Mouse (Mus musculus) cerebellum, postnatal 14 days (tissue): ENCODE measurements at regions not wholly inside any gene's neighbourhood (a gene's known extent, or its start where the extent isn't known, plus 50 kb on each side); places are given as distances from the start of the nearest gene placed in this dataset.

Source experiments
- DNase-seq, 2 experiments: peaks; one replicate each; pipeline ENCODE4 v3.0.0; 2021; ENCODE audit warnings: mixed read lengths in 2 of 2

GRCm38 (mm10) chr8:109012655-109013054 lies 481.2 kb upstream of the Pmfbp1 start:
- no peak for DNase-seq

GRCm38 (mm10) chr8:109013577-109013976 lies 480.2 kb upstream of the Pmfbp1 start:
- DNase-seq = no peak

GRCm38 (mm10) chr8:109014746-109015145 lies 479.1 kb upstream of the Pmfbp1 start:
- peak; percentile 31 to 59 for DNase-seq

- DNase-seq = no peak
Observed at GRCm38 (mm10) chr8:109019565-109019964, 474.3 kb upstream of the Pmfbp1 start.

- DNase-seq = no peak
Observed at GRCm38 (mm10) chr8:109020102-109020501, 473.7 kb upstream of the Pmfbp1 start.

- no peak for DNase-seq
Observed at GRCm38 (mm10) chr8:109027923-109028322, 465.9 kb upstream of the Pmfbp1 start.

- DNase-seq = no peak
Observed at GRCm38 (mm10) chr8:109053608-109054007, 440.2 kb upstream of the Pmfbp1 start.

GRCm38 (mm10) chr8:109059152-109059551 lies 434.7 kb upstream of the Pmfbp1 start:
- DNase-seq = no peak

GRCm38 (mm10) chr8:109062376-109062775 lies 431.5 kb upstream of the Pmfbp1 start:
- DNase-seq = no peak

GRCm38 (mm10) chr8:109073715-109074114 lies 420.1 kb upstream of the Pmfbp1 start:
- DNase-seq = no peak

GRCm38 (mm10) chr8:109075006-109075405 lies 418.8 kb upstream of the Pmfbp1 start:
- DNase-seq = peak in 1 of 2 experiments; percentile 11

GRCm38 (mm10) chr8:109079223-109079622 lies 414.6 kb upstream of the Pmfbp1 start:
- no peak for DNase-seq

GRCm38 (mm10) chr8:109081295-109081694 lies 412.5 kb upstream of the Pmfbp1 start:
- DNase-seq = no peak

- DNase-seq = no peak
Observed at GRCm38 (mm10) chr8:109085134-109085533, 408.7 kb upstream of the Pmfbp1 start.

GRCm38 (mm10) chr8:109087781-109088180 lies 406.0 kb upstream of the Pmfbp1 start:
- DNase-seq = no peak

- no peak for DNase-seq
Observed at GRCm38 (mm10) chr8:109099671-109100070, 394.2 kb upstream of the Pmfbp1 start.

- DNase-seq = no peak
Observed at GRCm38 (mm10) chr8:109101416-109101815, 392.4 kb upstream of the Pmfbp1 start.

GRCm38 (mm10) chr8:109104798-109105326 lies 389.0 kb upstream of the Pmfbp1 start:
- DNase-seq = no peak

- no peak for DNase-seq
Observed at GRCm38 (mm10) chr8:109105693-109106092, 388.1 kb upstream of the Pmfbp1 start.

GRCm38 (mm10) chr8:109106971-109107370 lies 386.9 kb upstream of the Pmfbp1 start:
- no peak for DNase-seq

GRCm38 (mm10) chr8:109107762-109108161 lies 386.1 kb upstream of the Pmfbp1 start:
- no peak for DNase-seq

- no peak for DNase-seq
Observed at GRCm38 (mm10) chr8:109109390-109109789, 384.4 kb upstream of the Pmfbp1 start.

GRCm38 (mm10) chr8:109121776-109122175 lies 372.1 kb upstream of the Pmfbp1 start:
- DNase-seq = no peak

- DNase-seq = no peak
Observed at GRCm38 (mm10) chr8:109142495-109143158, 351.2 kb upstream of the Pmfbp1 start.

- no peak for DNase-seq
Observed at GRCm38 (mm10) chr8:109151711-109152110, 342.1 kb upstream of the Pmfbp1 start.
